Mouse (Mus musculus) lung, postnatal 10 days (tissue): ENCODE measurements at regions not wholly inside any gene's neighbourhood (a gene's known extent, or its start where the extent isn't known, plus 50 kb on each side); places are given as distances from the start of the nearest gene placed in this dataset.
A peak's percentile ranks its signal among the peaks of the same experiment; 100 is the strongest.

Experiments
- DNase-seq: peaks from one replicate; pipeline ENCODE4 v3.0.0; 2021

DNA sequence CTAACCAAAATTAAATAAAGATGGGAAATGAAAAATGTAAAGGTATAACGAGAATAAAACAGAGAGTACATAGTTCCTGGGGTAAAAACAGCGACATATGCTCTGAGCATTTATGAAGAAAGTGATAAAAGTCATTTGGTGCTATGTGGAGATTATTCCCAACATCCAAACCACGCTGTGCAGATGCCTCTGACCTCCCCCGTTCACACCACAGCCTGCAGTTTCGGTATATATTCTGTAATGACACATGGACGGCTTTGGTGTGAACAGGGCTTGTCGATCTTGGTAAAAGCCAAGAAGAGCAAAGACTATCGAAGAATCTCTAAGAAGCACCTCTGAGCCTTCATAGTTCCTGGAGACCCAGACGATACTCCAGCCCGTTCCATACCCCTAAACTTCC, 95.2 kb upstream of the Ppp1r26 start:
- no peak for DNase-seq

DNA sequence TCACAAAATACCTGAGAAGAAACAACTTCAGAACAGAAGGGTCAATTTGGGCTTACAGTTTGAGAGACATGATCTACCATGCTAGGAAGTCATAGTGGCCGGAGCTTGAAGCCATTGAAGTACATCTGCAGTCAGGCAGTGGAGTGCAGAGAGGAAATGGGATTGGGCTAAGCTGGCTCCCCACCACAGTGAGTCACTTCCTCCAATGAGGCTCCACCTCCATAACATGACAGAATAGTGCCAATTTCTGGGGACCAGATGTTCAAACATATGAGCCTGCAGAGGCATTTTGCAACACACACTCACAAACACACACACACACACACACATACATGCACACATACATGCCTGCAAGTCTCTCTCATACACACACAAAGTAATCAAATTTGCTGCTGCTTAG, 93.7 kb upstream of the Ppp1r26 start:
- no peak for DNase-seq

DNA sequence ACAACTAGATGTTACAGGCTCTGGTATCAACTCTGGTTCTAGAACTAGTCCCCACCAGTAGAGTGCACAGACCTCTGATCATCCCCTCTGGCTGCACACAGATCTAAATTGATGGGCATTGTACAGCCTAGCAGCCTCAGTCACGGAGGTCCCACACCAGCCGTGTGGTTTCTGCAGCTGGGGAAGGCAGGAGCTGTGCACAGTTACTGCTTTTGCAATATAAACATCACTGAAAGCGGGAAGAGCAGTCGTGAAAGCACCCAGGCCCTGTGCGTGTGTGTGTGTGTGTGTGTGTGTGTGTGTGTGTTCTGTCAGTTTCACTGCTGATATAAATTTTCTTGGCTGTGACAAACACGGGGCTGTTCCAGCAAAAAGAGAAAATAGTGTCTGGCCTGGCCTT, 84.4 kb upstream of the Ppp1r26 start:
- DNase-seq, result no peak

DNA sequence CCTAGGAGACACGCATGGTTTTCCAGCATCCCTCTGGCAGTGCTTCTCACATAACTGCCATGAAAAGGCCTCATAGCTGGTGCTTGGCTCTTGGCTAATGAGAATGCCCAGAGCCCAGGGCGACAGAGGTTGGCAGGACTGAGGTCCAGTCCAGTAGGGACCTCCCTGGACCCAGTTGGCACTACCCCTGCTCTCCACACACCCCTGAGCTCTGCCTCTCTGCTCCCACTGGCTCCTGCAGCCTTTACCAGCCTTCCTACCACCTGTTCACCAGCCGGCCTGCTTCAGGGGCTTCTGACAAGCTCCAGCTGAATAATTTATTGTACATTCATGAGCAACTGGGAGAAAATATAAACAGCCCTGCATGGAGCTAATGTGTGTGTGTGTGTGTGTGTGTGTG, 82.0 kb upstream of the Ppp1r26 start:
- no peak for DNase-seq

DNA sequence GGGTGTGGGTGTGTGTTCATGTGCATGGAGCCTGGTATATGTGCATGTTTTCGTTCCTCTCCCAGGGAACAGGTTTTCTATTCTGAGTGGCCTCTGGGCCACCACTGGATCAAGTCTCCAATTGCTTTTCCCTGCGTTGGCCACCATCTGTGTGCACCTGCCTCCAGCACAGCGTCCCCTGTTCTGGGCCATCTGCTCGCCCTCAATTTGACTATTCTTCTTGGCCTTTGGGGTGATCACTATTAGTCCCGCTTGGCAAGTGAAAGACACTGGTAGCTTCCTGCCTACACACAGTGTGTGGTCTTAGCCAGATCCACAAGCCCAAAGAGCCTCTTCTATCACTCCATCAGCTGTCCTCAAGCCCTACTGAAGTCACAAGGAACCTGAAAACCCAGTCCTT, 80.8 kb upstream of the Ppp1r26 start:
- no peak for DNase-seq

DNA sequence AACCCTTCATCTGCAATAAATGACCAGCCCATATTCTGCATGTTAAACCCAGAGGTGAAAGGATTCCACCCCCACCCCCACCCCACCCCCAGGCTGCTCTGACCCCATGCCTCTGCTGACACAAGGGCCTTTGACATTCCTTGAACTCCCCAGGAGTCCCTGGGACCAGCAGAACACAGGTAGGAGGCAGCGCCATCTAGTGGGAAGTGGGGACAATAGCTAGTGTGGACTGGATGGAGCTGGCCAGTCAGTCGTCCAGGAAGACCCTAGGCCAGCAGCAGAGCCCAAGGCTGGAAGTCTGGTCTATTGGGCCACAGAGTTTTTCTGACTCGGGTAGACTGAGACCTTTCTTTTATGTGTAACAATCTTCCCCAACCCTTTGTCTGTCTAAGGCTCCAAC, 71.8 kb upstream of the Ppp1r26 start:
- peak; percentile 72 for DNase-seq

DNA sequence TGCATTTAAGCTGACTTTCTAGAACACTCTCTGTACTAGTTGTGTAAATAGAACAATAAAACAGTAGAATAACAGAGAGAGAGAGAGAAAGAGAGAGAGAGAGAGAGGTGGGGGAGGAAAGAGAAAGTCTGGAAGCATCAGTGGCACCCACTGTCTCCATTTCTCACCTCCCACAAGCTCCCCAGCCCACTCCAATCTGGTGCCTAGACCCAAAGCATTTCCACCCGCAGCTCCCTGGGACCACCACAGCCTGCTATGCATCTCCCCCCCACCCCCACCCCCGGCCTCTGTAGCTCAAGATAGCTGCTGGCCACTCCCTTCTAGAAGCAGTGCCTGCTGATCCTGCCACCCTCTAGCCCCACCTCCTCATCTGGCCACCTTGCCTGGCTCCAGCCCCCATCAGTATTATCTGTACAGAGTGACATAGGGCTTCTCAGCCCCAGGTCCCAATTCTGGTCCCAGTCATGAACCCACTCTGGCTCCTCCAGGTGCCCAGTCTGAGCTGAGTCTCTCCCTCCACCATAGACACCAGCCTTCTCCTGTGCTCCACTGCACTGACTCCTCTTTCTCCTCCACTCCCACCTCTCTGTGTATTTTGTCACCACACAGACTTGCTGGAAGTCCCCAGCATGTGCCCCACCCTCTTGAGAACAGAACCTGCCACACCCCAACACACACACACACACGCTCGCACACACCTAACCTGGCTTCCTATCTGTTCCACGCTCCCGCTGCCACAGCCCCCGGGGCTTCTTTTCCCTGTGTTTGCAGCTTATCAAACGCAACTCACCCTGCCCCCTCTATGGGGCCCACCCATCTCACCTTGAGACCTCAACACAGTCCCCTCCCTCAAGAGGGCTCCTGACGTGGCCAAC, 68.4 kb upstream of the Ppp1r26 start:
- DNase-seq, result no peak

DNA sequence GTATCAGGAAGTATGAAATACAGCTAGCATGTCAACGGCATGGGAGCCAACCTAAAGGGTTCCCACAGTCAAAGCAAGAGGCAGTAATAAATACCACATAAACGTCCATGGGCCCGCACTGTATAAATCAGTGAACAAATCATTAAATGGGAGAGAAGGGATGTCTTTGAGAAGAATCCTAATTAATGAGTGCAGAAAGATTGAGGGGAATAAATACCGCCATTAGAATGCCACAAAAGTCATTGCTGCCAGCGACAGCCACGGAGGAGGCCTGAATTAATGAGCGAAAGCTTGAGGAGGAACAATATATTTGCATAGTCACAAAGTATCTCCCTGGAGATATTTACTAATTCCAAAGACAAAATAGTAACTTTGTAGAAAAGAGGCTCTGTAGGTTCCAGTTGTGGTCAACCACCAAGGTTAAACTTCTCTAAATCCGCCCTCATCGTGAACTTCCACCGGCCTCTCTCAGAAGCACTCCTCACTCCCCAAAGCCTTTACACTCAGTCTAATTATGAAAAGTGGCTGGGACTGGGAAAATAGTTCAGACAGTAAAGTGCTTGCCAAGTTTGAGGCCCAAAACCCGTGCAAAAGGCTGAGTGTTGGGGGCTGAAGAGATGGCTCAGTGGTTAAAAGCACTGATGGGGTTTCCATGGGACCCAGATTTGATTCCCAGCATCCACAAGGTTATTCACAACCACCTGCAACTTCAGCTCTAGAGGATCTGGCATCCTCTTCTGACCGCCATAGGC, 64.4 kb upstream of the Ppp1r26 start:
- DNase-seq, result no peak

DNA sequence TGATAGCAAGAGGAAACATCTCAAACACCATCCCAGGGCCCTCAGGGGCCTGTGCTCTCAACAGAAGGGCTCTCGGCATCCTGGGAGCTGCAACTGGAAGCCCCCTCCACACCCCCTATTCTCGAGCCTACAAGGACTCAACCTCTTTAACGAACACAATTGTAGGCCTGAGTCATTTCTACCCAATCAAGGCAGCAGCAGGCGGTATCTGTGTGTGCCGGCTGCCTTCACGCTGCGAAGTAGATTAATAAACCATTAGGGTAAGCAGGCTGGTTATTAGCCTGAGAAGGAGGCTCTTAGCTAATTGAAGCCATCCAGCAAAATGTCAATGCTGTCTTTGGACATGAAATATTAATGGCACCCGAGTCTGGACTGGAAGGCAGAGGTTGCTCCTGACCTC, 61.7 kb upstream of the Ppp1r26 start:
- DNase-seq, result no peak

DNA sequence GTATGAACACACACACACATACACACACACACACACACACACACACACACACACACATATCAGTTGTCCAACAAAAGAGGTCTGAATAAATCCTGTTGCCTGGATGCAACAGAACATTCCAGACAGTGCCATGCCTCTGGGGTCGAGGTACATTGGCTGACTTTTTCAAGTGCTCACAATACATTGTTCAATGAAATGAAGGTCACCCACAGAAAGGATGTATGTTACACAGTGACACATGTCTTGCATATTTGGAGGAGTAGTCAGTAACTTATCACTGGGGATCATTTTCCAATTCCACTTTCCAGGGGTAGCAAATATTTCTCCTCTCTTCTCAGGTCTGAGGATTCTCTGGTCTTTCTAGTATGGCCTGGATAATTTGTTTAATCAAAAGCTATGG, 59.8 kb upstream of the Ppp1r26 start:
- DNase-seq, result no peak

DNA sequence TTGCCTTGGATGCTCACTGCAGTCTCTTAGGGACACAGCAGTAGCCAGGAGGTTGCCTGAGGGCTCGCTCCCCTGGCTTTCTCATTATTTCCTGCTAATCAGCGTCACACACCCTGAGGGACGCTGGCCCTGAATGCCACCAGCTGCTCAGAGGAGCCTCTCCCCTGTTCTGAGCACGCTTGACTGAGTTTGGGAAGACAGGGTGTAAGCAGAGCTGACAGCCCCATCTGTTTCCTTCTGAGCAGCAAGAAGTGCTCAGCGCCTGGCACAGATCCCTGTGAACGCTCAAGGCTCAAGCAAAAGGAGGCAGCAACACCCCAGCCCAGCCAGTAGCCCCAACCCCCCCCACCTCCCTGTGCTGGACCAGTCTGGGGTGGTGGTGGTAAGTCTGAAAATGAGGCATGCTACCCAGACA, 59.2 kb upstream of the Ppp1r26 start:
- peak; percentile 53 for DNase-seq

DNA sequence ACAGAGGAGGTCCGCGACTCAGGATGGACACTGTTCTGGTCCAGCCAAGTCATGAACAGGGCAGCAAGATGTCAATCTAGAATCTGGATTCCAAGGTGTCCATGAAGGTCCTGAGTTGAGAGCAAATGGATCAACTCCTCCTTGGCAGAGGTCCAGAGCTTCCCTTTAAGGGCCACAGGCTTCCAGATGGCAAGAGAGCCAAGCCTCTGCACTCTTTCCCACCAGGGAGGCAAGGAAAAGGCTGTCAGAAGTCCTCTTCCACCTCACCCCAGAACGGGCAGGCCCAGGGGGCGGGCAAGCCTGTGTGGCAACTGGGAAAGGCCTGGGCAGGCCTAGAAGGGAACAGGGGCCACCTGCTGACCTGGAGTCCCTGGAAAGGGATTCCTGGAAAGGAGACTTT, 58.7 kb upstream of the Ppp1r26 start:
- no peak for DNase-seq

DNA sequence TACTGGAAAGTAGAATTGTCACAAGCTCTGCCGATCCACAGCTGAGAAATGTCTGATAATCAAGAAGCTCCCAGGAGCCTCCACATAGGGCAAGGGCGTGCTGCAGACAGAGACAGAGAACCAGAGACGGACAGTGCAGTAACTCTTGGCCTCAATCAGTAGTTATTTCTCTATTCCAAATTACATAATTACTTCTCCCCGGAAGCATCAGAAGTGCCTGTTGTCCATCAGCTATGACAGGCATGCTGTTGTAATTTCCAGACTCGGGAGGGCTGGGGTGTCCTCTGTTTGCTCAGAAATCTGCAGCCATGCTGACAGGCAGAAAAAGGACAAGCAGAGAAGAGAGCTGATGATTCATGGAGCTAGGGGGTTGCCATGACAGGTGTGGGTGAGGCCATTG, 56.9 kb upstream of the Ppp1r26 start:
- no peak for DNase-seq

DNA sequence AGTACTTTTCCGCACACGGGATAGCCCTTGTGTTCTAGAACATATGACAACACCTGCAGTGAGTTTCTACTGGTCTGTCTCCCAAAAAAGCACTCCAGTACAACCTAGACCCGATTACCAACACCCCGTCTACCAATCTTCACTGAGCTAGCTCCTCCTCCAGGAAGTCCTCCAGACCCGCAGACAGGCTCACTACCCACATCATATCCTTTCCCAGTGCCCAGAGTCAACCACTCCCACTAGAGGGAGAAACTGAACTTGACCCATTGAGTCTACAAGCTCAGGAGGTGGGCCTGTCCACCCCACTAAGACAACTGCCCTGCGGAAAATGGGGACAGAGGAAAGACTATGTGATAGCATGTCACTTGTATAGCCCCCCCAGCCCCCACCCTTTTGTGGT, 51.2 kb upstream of the Ppp1r26 start:
- DNase-seq, result no peak
